Mouse (Mus musculus) hindbrain, embryonic 13.5 days (tissue): ENCODE measurements around the gene Nrp2. TPM values are rescaled to one million over a fixed set of nuclear protein-coding genes. Genes with fewer than 3 reads are reported as not detected.

Source experiments
- ATAC-seq: fragments of 200-750 bp; cut with Nextera tagmentation; 2 replicates; pipeline ENCODE4 v1.8.0; 2017; ENCODE audit warnings: moderate TSS enrichment; ENCODE audit not compliant: low FRiP score
- H3K27ac ChIP-seq: fragments of 300-500 bp; sonication (generic); 2 replicates; pipeline ENCODE4 v1.5.1; 2015; ENCODE audit warnings: inconsistent platforms, mild to moderate bottlenecking, moderate library complexity
- H3K27me3 ChIP-seq: fragments of 300-500 bp; sonication (generic); 2 replicates; pipeline ENCODE4 v1.6.1; 2015; ENCODE audit warnings: mild to moderate bottlenecking, inconsistent platforms
- H3K36me3 ChIP-seq: fragments of 300-500 bp; sonication (generic); 2 replicates; pipeline ENCODE4 v1.6.1; 2015; ENCODE audit warnings: mild to moderate bottlenecking, inconsistent platforms
- H3K4me1 ChIP-seq: fragments of 300-500 bp; sonication (generic); replicated peaks from 2 replicates; pipeline ENCODE4 v1.6.1; 2015; ENCODE audit warnings: inconsistent platforms
- H3K4me2 ChIP-seq: fragments of 300-500 bp; sonication (generic); 2 replicates; pipeline ENCODE4 v1.6.1; 2015; ENCODE audit warnings: inconsistent platforms, mild to moderate bottlenecking, moderate library complexity
- H3K4me3 ChIP-seq: fragments of 300-500 bp; sonication (generic); 2 replicates; pipeline ENCODE4 v1.5.1; 2015; ENCODE audit warnings: mild to moderate bottlenecking, inconsistent platforms
- H3K9ac ChIP-seq: fragments of 300-500 bp; sonication (generic); 2 replicates; pipeline ENCODE4 v1.6.1; 2015; ENCODE audit warnings: mild to moderate bottlenecking, inconsistent platforms
- H3K9me3 ChIP-seq: fragments of 300-500 bp; sonication (generic); 2 replicates; pipeline ENCODE4 v1.6.1; 2016; ENCODE audit warnings: inconsistent platforms
- WGBS: fragments of 180-500 bp; shearing (Covaris S2); methylation state at CpG from one replicate; pipeline ENCODE4 v1.1.7; 2015; 5-methylcytosine and 5-hydroxymethylcytosine counted together
- polyA plus RNA-seq: library from polyadenylated mRNA; unstranded; fragments of >200 nt; fragmentation: Nextera tagmentation; extraction: Ambion mirVana; gene quantifications from 2 replicates; pipeline ENCODE4 v1.2.1, GENCODE M21; 2015

Nrp2 gene
- 34.8 and 35.7 TPM in 2 replicates for polyA plus RNA-seq

- Histone ChIP-seq H3K4me1 (peaks cover 49% of the 10 kb centered on the region), H3K4me2 (peak within 1 kb of the TSS; percentile 86), H3K9ac (peak within 1 kb of the TSS; percentile 87), H3K4me3 (peak within 1 kb of the TSS; percentile 79), H3K27me3 (peaks cover 32% of the 10 kb centered on the region), H3K27ac (peak within 1 kb of the TSS; percentile 94), H3K9me3 (no peaks in the 10 kb centered on the region), H3K36me3 (no peaks in the 10 kb centered on the region)
- ATAC-seq, result peak; percentile 86
- WGBS, result under 1% methylated on average over 75 of the region's 76 CpGs
Measured at GRCm38 (mm10) chr1:62703158-62704116, at the start of gene Nrp2. Gene Nrp2 (plus strand): TSS chr1:62703285.

- H3K4me3 ChIP-seq, result no peak overlapping the region
- H3K9ac ChIP-seq, result no peak overlapping the region
- ATAC-seq, result no peak
- H3K4me1 ChIP-seq, result peaks cover 8% of the 10 kb centered on the region; the same call in 1 of the 2 replicates
- H3K27me3 ChIP-seq, result no peaks in the 10 kb centered on the region
- H3K36me3 ChIP-seq, result no peaks in the 10 kb centered on the region
- no peaks in the 10 kb centered on the region for H3K9me3 ChIP-seq
- WGBS, result 65% methylated on average over 6 of the region's 6 CpGs
- no peak overlapping the region for H3K4me2 ChIP-seq
- H3K27ac ChIP-seq, result no peak overlapping the region
Measured at GRCm38 (mm10) chr1:62654436-62654835, 48.6 kb upstream of the Nrp2 start.

GRCm38 (mm10) chr1:62664960-62665645 is 38.0 kb upstream of the Nrp2 start:
- ATAC-seq, result peak; percentile 52; the same call in 1 of the 2 replicates
- H3K9me3 ChIP-seq, result 0 out of 2 replicates have a peak, but pooled peaks cover 5% of the 10 kb centered on the region
- no peak overlapping the region for H3K9ac ChIP-seq
- 44% methylated on average over 8 of the region's 8 CpGs for WGBS
- H3K4me3 ChIP-seq, result no peak overlapping the region
- H3K27me3 ChIP-seq, result no peaks in the 10 kb centered on the region
- no peak overlapping the region for H3K27ac ChIP-seq
- H3K4me1 ChIP-seq, result peaks cover 4% of the 10 kb centered on the region
- H3K4me2 ChIP-seq, result no peak overlapping the region
- H3K36me3 ChIP-seq, result no peaks in the 10 kb centered on the region

GRCm38 (mm10) chr1:62665771-62666730 is 37.0 kb upstream of the Nrp2 start:
- H3K27me3 ChIP-seq, result no peaks in the 10 kb centered on the region
- H3K9me3 ChIP-seq, result 0 out of 2 replicates have a peak, but pooled peaks cover 5% of the 10 kb centered on the region
- H3K4me1 ChIP-seq, result peaks cover 4% of the 10 kb centered on the region
- H3K36me3 ChIP-seq, result no peaks in the 10 kb centered on the region
- H3K9ac ChIP-seq, result no peak overlapping the region
- H3K27ac ChIP-seq, result no peak overlapping the region
- H3K4me3 ChIP-seq, result no peak overlapping the region
- 78% methylated on average over 5 of the region's 5 CpGs for WGBS
- no peak for ATAC-seq
- no peak overlapping the region for H3K4me2 ChIP-seq

GRCm38 (mm10) chr1:62666780-62667179 is 36.3 kb upstream of the Nrp2 start:
- peaks cover 4% of the 10 kb centered on the region for H3K4me1 ChIP-seq
- H3K9ac ChIP-seq, result no peak overlapping the region
- H3K9me3 ChIP-seq, result 0 out of 2 replicates have a peak, but pooled peaks cover 5% of the 10 kb centered on the region
- no peak overlapping the region for H3K4me2 ChIP-seq
- H3K36me3 ChIP-seq, result no peaks in the 10 kb centered on the region
- WGBS, result 86% methylated on average over 5 of the region's 5 CpGs
- H3K4me3 ChIP-seq, result no peak overlapping the region
- ATAC-seq, result no peak
- H3K27ac ChIP-seq, result no peak overlapping the region
- no peaks in the 10 kb centered on the region for H3K27me3 ChIP-seq

- WGBS, result 39% methylated on average over 4 of the region's 4 CpGs
- no peaks in the 10 kb centered on the region for H3K27me3 ChIP-seq
Measured at GRCm38 (mm10) chr1:62678611-62679344, 24.3 kb upstream of the Nrp2 start.

GRCm38 (mm10) chr1:62679466-62679865 is 23.6 kb upstream of the Nrp2 start:
- H3K9ac ChIP-seq, result no peak overlapping the region
- 87% methylated on average over 2 of the region's 2 CpGs for WGBS
- H3K27ac ChIP-seq, result no peak overlapping the region
- H3K4me2 ChIP-seq, result no peak overlapping the region
- H3K36me3 ChIP-seq, result no peaks in the 10 kb centered on the region
- no peaks in the 10 kb centered on the region for H3K27me3 ChIP-seq
- peaks cover 4% of the 10 kb centered on the region; the same call in 1 of the 2 replicates for H3K9me3 ChIP-seq
- H3K4me3 ChIP-seq, result no peak overlapping the region
- no peak for ATAC-seq
- peaks cover 19% of the 10 kb centered on the region for H3K4me1 ChIP-seq

More at GRCm38 (mm10) chr1:62678611-62679344, 24.3 kb upstream of the Nrp2 start:
- H3K4me1 ChIP-seq, result peaks cover 19% of the 10 kb centered on the region
- H3K9ac ChIP-seq, result no peak overlapping the region
- H3K4me3 ChIP-seq, result no peak overlapping the region
- H3K27ac ChIP-seq, result no peak overlapping the region
- peaks cover 4% of the 10 kb centered on the region; the same call in 1 of the 2 replicates for H3K9me3 ChIP-seq
- H3K4me2 ChIP-seq, result no peak overlapping the region
- ATAC-seq, result no peak
- H3K36me3 ChIP-seq, result no peaks in the 10 kb centered on the region

GRCm38 (mm10) chr1:62682456-62683385 is 20.4 kb upstream of the Nrp2 start:
- Histone ChIP-seq H3K4me1 (peaks cover 19% of the 10 kb centered on the region), H3K27me3 (no peaks in the 10 kb centered on the region), H3K9ac (peak overlapping the region; percentile 52), H3K4me2 (peak overlapping the region; percentile 36), H3K4me3 (peak overlapping the region; percentile 4; the same call in 1 of the 2 replicates), H3K27ac (peak overlapping the region; percentile 76), H3K36me3 (no peaks in the 10 kb centered on the region), H3K9me3 (peaks cover under 1% of the 10 kb centered on the region; the same call in 1 of the 2 replicates)
- ATAC-seq, result peak; percentile 84
- 25% methylated on average over 21 of the region's 21 CpGs for WGBS

GRCm38 (mm10) chr1:62683498-62683897 is 19.6 kb upstream of the Nrp2 start:
- no peak overlapping the region for H3K9ac ChIP-seq
- H3K27me3 ChIP-seq, result no peaks in the 10 kb centered on the region
- no peak overlapping the region for H3K4me3 ChIP-seq
- no peaks in the 10 kb centered on the region for H3K36me3 ChIP-seq
- H3K4me1 ChIP-seq, result peaks cover 19% of the 10 kb centered on the region
- peak overlapping the region; percentile 76; the same call in 1 of the 2 replicates for H3K27ac ChIP-seq
- 65% methylated on average over 2 of the region's 2 CpGs for WGBS
- no peak overlapping the region; the same call in 1 of the 2 replicates for H3K4me2 ChIP-seq
- no peaks in the 10 kb centered on the region for H3K9me3 ChIP-seq
- peak; percentile 74; the same call in 1 of the 2 replicates for ATAC-seq

GRCm38 (mm10) chr1:62687511-62687910 is 15.6 kb upstream of the Nrp2 start:
- Histone ChIP-seq H3K4me1 (peaks cover 12% of the 10 kb centered on the region), H3K9me3 (no peaks in the 10 kb centered on the region), H3K9ac (no peak overlapping the region), H3K4me3 (no peak overlapping the region), H3K4me2 (no peak overlapping the region), H3K27me3 (no peaks in the 10 kb centered on the region; the same call in 1 of the 2 replicates), H3K27ac (no peak overlapping the region), H3K36me3 (no peaks in the 10 kb centered on the region)
- WGBS, result 87% methylated on average over 8 of the region's 8 CpGs
- no peak for ATAC-seq
